Mouse (Mus musculus): ENCODE measurements around the gene Cgrrf1.
"Not testable (repeated sequence)": the region's sequence is repeated elsewhere in the genome, so short reads cannot be mapped to it uniquely, and the experiment has no call there.

The Cgrrf1 gene

DNA sequence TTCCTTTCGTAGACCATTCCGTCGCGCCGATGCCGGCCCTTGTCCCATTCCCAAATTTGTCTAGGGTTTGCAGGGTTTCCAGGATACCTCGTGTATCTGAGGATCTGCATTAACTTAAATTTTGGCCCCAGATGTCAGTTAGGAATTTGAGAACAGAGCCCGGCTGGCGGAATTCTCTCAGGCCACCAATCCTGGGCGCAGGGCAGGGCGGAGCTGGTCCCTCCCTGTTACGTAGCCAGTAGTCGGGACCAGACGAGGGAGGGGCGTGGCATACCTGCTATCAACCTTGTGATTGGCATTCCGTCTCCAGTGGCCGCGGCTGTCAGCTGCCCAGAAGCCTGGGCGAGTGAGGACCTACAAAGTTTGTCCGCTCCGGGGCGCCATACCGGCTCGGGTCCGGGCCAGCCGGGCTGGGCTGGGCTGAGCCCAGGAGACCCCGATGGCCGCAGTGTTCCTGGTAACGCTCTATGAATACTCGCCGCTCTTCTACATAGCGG is at the start of gene Cgrrf1:
Cgrrf1 (plus strand) TSS at position 289 of the 497 bp plus-strand sequence.
- peak; percentile 97 for DNase-seq

DNA sequence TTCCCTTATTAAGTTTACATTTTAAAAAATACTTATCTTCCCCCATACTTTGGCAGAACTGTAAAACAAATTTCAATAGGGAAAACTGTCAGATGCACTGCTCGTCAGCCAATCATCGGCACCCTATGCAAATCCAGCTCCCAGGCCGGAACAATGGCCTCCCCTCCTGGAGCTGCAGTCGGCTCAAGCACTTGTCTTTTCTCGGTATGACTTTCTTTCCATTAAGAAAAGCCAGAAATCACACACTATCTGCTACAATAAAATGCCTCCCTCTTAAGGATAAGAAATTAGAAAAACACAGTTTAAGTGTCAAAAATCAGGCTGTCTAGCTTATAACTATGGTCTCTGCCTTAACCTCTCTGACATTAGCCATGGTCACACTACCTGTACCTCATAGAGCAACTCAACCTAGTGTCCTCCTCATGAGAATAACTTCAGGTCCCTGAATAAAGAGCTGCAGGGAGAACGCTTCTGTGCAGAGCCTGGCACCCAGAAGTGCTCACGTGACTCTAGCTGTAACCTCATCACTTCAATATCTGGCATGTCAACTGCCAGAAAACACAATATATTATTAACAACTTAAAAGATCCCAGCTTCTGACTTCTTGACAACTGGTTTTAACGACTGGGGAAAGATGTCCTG is 49.6 kb upstream of the Cgrrf1 start:
- DNase-seq, result no peak

DNA sequence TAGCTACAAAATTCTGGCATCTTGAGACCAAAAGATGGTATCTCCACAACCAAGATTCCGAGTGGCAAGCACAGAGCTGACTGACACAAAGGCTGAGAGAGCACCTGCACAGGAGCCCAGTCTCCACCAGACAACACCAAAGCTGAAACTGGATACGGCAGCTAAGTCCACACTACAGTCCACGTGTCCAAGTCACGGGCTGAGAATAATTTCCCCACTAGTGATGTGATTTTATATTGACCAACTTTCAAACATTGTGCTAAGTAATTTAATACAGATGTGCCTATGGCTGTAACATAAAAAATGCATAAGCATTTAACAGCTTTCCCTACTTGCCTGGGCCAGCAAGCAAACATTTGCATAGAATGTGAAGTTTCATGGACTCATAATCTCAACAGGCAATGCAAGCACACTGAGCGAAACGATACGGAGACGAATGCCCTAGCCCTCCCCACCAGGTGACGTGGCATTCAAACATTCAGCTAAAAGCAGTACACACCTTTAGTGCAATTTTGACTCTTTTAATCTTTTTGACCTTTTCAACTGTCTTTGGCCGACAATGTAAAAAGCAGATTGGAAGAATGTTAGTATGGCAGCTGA is 48.5 kb upstream of the Cgrrf1 start:
- DNase-seq, result no peak

DNA sequence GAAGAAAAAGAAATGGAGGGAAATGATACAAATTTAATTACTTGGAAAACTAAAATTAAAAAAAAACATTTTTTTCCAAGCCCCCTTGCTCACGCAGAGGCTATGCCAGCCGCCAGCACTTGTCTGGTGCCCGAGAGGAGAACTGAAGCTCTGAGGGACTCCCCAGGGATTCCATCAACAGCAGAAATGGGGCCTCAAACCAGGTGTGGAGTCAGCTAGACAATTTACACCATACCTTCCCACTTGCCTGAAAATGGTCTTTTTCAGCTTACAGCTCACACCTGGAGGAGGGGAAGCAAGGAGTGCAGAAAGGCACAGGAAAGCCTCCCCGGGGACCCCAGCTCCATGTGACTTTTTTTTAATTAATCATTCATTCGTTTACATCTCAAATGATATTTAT is 46.7 kb upstream of the Cgrrf1 start:
- no peak for DNase-seq

DNA sequence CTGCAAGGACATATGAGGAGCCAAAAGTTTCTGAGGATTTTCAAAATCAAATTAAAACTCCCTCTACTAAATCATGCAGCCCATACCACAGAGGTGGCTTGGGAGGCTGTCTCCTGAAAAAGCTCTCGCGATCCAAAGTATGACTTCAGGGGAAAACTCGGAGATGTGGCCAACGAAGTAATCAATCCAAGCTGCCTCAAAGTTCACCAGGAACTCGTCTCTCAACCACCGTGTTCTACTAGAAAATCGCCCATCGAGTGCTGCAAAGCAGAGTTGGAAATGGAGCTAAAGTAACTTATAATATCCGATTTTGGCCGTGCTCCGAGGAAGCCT is 44.5 kb upstream of the Cgrrf1 start:
- DNase-seq, result no peak

DNA sequence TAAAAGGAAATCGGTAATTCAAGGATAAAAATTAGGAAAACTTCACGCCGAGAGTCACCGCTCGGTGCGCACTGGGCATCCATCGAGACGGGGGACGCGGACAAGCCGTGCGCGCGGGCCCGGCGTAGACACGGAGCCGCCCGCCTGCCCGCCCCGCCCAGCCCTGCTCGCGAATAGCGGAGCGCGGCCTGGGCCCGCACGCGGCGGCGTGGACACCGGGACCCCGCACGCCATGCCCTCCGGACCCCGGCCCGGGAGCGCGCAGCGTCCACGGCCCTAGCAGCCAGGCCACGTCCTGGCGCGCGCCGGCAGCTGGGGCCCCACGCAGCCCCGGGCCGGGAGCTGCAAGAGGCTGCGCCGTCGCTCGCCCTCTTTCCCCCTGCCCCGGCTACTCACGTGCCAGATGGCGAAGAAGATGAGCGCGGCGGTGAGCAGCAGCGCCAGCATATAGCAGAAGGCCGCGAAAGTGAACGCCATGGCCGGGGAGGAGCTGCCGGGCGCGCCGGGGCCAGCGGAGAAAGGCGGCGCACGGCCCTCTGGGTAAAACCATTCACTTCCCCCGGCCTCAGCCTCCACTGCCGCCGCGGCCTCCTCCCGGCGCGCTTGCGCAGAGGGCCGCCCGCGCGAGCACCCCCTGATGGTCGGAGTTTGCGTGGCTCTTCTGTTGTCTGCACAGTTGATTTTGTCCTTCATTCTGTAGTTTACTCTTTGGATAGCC is 44.0 kb upstream of the Cgrrf1 start, which contains the start of gene Cnih1:
Cnih1 (minus strand) TSS at position 625 of the 718 bp plus-strand sequence.
- peak; percentile 86 for DNase-seq

DNA sequence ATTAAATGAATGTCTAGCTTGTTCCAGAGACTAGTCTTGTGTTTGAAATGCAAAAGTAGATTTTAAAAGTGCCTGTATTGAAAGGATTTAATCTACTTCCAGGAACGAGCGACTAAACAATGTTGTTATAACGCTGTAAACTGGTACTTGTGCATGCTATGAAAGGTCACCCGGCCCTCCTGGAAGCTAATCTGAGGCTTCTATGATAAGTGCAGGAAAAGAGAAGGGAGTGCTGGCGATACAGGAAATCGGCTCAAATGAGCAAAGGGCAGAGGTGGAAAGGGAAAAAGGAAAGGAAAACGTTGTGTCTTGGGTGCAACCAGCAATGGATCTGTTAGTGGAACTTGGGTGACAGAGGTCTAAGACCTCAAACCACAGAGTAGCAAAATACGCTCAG is 43.4 kb upstream of the Cgrrf1 start:
- DNase-seq, result no peak

DNA sequence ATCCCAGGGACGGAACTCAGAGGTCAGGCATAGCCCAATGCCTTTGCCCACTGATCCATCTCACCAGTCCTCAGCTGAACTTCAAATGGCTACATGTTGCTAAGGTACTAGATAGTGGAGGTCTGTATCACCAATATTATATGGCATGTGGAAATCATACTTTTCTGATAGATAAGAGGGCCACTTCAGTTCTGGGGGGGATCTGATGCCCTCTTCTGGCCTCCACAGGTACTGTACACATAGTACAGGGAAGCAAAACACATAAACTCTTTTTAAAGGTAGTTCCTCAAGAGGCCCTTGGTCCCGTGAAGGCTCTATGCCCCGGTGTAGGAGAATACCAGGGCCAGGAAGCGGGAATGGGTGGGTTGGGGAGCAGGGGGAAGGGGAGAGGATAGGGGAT is 41.6 kb upstream of the Cgrrf1 start:
- DNase-seq, result no peak

DNA sequence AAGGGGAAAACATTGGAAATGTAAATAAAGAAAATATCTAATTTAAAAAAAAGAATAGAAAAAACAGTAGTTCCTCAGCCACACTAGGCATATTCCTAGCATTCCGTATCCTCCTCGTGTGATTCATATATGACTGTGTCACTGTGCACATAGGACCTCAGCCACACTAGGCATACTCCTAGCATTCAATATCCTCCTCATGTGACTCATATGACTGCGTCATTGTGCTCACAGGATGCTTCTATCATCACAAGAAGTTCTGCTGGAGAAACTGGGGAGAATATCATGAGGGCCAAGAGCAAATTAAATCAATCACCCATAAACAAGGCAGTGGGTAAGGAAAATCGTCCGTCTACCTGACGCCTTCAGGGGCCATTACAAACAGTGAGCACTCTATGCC is 41.2 kb upstream of the Cgrrf1 start:
- no peak for DNase-seq

DNA sequence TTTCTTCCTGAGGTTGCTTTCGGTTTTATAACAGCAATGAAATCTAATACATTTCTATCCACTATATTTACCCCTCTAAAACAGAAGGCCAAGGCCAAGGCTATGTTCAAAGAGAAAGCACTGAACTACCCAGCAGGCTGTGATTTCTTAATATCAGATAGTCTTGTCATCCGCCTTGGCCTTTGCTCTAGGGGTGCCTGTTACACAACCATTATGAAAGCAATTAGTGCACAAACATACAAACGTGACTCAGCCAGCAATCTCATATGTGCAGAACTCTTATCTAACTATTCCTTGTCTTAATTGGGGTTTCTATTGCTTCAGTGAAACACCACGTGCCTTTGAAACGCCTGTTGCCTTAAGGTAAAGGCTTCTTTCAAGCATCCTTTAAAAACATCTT is 37.8 kb upstream of the Cgrrf1 start:
- DNase-seq, result no peak

DNA sequence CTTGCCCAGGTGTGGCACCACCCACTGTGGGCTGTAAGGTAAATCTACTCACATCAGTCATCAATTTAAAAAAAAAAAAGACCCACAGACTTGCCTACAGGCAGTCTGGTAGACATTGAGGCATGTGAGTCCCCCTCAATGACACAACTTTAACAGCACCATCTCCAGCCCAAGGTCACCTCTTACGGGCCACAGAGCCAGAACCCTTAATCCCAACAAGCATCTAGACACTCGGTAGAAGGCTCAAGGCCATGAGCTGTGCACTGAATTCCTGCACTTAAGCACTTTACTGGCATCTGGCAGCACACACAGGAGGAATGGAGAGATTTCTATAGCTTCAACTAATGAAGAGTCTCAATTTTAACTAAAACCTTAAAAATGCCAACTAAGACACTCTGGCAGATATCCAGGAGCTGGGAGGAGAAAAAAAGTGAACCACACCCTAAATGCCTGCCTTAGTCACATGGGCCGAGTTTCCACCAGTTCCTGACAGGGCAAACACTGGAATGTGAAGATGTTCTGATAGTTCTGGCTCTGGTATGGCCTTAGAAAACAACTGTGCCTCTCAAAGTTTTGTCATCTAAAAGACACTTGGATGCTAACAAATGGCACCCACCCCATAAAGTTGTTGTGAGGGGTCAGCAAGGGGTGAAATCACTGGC is 31.1 kb upstream of the Cgrrf1 start:
- DNase-seq, result no peak

DNA sequence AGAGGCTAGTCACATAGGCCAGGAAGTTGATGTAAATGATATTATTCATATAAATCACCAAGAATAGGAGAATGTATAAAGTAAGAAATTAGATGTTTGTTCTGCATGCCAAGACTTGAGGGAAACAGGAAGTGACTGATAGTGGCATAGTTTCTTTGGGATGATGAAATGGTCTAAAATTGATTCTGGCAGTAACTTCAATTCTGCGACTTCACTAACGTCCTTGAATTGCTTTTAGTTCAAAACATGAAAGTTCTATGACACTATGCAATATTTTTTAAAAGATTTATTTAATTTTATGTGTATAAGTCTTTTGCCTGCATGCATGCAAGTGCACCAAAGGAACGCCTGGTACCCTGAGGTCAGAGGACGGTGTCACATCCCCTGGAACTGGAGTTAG is 28.7 kb upstream of the Cgrrf1 start:
- DNase-seq, result no peak

DNA sequence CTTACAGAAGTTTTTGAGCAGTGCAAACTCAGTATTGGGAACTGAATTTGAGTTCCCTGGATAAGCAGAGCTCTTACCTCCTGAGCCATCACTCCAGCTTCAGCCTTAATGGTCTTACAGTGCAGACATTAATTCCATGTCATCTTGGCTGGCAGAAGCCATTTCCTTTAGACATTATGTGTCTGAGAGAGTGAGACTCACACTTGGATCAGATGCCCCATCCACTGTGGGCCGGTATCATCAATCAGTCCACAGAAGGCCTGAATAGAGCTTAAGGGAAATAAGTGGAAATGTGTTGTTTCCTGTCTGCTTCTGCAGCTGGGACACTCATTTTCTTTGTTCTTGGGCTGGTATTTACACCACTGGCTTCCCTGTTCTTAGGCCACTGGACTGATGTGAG is 28.1 kb upstream of the Cgrrf1 start:
- DNase-seq, result no peak

DNA sequence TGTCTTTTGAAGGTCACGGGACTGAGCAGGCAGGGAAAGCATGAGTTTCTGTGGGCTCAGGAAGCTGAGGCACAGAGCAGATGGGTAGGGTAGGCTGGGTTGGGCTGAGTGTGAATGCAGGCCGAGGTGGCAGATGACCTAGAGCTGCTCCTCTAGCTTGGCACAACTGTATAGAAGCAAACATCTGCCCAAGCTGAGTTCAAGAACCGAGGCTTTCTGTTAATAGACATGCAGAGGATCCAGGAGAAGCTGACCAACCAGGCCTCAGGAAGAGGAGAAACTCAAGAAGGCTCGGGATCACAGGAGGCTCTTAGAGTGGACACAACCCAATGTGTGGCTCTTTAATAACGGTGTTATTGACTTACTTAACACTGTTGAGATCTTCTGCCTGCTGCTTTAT is 25.7 kb upstream of the Cgrrf1 start:
- DNase-seq, result no peak

DNA sequence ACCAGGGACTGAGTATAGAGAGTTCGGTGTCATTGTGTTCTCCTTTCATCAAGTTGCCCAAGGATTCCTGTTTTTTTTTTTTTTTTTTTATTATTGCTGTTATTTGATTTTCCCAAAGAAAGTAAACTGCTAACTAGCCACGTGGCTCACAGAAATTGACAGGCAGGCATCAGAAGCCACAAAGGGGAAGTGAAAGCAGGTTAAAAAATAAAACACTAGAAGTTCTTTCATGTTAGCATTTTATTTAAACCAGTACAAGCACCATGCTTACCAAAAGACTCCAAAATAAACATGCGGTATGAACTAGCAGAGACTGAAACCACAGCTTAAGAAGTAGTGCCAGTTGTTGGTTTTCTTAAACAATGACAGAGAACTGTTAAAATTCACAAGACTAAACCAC is 24.0 kb upstream of the Cgrrf1 start:
- no peak for DNase-seq

DNA sequence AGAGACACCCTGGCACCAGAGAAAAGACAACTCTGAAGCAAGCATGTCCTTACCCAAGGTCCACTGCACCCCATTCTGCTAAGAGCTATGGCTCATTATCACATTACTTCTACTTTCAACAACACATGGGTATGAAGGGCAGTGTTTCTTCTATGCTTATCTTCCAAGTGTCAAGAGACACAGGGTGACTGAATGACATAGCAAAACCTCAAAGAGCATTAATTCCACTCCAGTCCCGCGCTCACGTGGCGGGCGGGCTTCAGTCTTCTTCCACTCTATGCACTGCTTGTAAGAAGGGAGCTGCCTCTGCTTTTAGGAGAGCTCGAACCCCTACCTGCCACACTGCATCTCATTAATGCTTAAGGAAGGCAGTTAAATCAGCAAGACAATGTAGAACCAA is 16.3 kb upstream of the Cgrrf1 start:
- DNase-seq, result no peak

DNA sequence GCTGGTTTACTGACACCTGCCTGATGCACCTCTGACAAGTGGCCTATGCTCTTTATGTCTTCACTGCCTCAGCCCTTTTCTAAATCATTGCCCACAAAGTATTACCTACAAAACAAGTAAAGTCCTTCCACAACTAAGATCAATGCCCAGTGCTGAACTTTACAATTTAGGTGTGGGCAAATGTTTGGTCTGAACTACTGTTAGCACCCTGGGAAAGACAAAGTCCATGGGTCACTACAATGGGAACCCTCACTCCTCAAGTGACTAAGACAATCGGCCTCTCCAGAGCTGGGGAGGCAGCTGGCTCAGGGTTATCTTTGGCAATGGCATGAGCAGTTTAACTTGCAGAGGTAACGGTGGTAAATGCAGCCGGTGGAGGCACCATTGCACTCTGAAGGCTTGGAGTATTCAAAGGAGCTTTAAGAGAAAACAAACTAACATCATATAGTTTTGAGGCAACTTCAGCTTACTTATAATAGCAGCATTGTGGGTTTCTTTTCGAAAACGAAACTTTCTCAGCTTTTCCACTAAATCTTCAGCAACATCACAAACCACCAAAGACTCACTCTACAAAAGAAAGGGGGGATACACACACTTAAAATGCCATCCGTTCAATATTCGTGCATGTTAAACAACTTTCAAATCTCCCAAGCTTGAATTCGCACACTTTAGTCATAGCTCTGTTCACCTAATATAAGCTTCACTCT is 14.9 kb upstream of the Cgrrf1 start:
- DNase-seq, result no peak

DNA sequence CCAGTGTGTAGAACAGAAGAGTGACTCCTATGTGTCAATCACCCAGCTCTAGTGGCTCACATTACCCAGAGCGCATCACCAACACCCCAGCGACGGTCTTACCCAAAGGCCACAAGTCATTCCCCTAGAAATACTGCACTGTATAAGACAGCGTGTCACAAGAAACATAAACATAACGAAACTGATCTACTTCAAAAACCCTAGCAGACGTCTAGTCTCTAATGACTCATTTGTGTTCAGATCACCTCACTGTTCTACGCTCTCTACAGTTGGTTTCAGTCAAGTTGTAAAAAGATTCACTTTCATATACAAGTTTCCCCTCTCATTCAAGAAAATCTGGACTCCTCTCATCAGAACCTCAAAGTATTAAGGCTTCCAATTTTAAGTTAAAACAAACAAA is 13.2 kb upstream of the Cgrrf1 start:
- no peak for DNase-seq

DNA sequence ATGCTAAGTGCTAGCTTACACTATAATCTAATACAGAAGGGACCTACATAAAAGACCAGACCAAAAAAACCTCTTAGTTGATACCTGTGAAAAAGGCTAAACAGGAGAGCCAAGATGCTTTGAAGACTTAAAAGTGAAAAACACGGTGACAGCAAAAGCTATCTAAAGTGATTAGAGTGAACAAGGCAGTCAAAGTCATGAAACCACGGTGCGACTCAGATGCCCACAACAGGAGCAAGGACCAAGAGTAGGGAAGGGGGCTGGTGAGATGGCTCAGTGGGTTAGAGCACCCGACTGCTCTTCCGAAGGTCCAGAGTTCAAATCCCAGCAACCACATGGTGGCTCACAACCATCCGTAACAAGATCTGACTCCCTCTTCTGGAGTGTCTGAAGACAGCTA is 12.0 kb upstream of the Cgrrf1 start:
- not testable (repeated sequence) for DNase-seq

DNA sequence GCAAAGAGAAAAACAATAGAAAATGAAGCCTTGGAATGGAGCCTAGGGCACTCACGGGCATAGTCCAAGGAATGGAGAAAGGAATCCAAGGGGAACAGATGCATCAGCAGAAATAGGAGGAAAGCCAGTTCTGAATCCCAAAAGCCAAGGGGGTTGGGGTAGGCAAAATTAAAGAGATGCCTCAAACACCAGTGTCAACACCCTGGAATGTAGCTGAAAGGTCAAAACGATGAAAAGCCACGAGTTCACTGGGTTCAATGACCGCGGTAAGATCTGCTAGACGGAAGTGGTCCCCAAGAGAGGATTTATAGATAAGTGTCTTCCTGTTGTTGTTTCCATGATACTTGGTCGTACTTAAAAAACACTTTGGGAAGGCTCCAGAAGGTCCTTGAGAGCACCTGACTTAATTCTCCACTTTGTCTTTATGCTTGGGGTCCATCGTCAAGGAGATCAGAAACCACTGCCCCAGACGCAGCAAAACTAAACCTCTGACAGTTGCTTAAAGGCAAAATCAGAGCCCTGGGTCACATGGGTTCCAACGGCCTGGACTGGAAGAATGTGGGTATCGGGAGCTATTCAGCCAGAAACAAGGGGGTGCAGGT is 10.6 kb upstream of the Cgrrf1 start:
- DNase-seq, result no peak

DNA sequence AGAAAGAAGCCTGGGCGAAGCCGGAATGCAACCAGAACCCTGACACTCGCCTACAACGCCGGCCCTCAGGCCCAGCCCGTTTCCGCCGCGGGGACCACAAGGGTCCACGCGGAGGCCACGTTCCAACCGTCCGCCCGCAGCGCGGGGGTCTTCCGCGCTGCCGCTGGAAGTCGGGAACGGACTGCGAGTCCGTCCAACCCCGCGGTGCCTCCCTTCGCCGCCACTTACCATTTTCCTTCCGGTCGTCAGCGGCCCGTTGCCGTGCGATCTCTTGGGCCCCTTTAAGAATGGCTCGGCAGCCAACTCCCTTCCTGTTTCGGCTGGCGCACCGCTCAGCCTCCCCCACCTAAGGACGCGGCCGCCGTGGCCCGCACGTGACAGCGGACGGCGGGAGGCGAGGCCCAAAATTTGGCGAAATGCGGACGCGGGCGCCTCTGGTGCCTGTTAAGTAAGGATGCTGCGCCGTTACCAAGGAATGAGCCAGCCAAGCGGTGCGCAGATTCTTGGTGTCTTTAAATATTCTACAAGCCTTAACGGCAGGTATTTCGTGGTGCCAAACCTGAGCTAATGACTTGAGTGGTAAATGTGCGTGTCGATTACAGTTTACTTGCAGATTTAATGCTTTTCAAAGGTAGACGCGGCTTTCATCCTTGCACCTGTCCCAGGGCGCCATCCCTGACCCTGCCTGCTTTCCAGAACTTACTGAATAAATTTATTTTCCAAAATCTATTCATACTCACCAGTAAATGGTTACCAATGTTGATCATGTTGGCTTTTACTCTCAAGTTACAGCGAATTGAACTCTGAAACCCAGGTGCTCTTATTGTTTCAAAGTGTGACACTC is 9.8 kb upstream of the Cgrrf1 start, which contains the start of gene Gmfb:
Gmfb (minus strand) TSS at position 370 of the 844 bp plus-strand sequence.
- peak; percentile 96 for DNase-seq

DNA sequence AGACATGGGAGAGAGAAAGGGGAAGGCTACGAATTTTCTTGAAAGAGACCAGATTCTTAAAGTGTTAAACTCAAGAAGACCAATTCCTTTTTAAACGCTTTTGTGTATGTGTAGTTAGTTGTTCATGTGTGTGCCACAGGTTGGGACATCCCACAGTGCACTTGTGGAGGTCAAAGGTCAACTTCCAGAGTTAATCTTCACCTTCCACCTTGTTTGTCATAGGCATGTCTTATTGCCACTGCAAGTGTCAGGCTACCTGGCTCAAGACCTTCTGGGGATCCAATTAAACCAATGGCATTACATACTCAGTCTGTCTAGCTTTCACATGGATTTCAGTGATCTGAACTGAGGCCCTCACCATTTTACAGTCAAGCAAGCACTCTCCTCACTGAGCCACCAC is 7.9 kb upstream of the Cgrrf1 start:
- no peak for DNase-seq

All from layer of hippocampus, adult 9-11 months (tissue).